Mouse (Mus musculus) heart, postnatal 0 days (tissue): ENCODE measurements around the gene Olfr266. TPM values are rescaled to one million over a fixed set of nuclear protein-coding genes. Genes with fewer than 3 reads are reported as not detected.

ENCODE experiments used
- ATAC-seq: fragments of 200-750 bp; cut with Nextera tagmentation; 2 replicates; pipeline ENCODE4 v1.8.0; 2017; ENCODE audit warnings: low read depth, moderate number of reproducible peaks, moderate library complexity; ENCODE audit not compliant: insufficient read depth
- DNase-seq: peaks from one replicate; pipeline ENCODE4 v3.0.0-alpha.2; 2016; ENCODE audit warnings: low spot score
- H3K27ac ChIP-seq: fragments of 300-500 bp; sonication (generic); 2 replicates; pipeline ENCODE4 v1.5.1; 2014; ENCODE audit warnings: low read depth, mild to moderate bottlenecking
- H3K27me3 ChIP-seq: fragments of 300-500 bp; sonication (generic); 2 replicates; pipeline ENCODE4 v1.6.1; 2014; ENCODE audit warnings: low read length, mixed read lengths; ENCODE audit not compliant: control insufficient read depth, insufficient read depth
- H3K36me3 ChIP-seq: fragments of 300-500 bp; sonication (generic); replicated peaks from 2 replicates; pipeline ENCODE4 v1.6.1; 2014; ENCODE audit warnings: low read length, mixed read lengths; ENCODE audit not compliant: control insufficient read depth, insufficient read depth
- H3K4me1 ChIP-seq: fragments of 300-500 bp; sonication (generic); 2 replicates; pipeline ENCODE4 v1.6.1; 2014; ENCODE audit warnings: antibody characterized with exemption; ENCODE audit not compliant: control insufficient read depth, insufficient read depth
- H3K4me2 ChIP-seq: fragments of 300-500 bp; sonication (generic); 2 replicates; pipeline ENCODE4 v1.6.1; 2014; ENCODE audit warnings: low read depth, mild to moderate bottlenecking, low read length, moderate library complexity
- H3K4me3 ChIP-seq: fragments of 300-500 bp; sonication (generic); 2 replicates; pipeline ENCODE4 v1.5.1; 2014; ENCODE audit warnings: low read depth, low read length
- H3K9ac ChIP-seq: fragments of 300-500 bp; sonication (generic); replicated peaks from 2 replicates; pipeline ENCODE4 v1.6.1; 2014; ENCODE audit warnings: low read depth, low read length, mixed read lengths
- H3K9me3 ChIP-seq: fragments of 300-500 bp; sonication (generic); replicated peaks from 2 replicates; pipeline ENCODE4 v1.6.1; 2016; ENCODE audit warnings: low read length; ENCODE audit not compliant: control insufficient read depth
- CTCF ChIP-seq: IDR thresholded peaks from 2 replicates; pipeline ENCODE4 v1.5.1; 2016; ENCODE audit warnings: antibody characterized with exemption, control low read depth, low read depth
- EP300 ChIP-seq: IDR thresholded peaks from 2 replicates; pipeline ENCODE4 v1.6.1; 2016; ENCODE audit warnings: antibody characterized with exemption, low read depth
- WGBS: fragments of 180-500 bp; shearing (Covaris S2); extraction: QIAGEN DNeasy Blood & Tissue Kit; methylation state at CpG from one replicate; pipeline ENCODE4 v1.1.7; 2014; 5-methylcytosine and 5-hydroxymethylcytosine counted together
- polyA plus RNA-seq: library from polyadenylated mRNA; unstranded; fragments of >200 nt; fragmentation: Nextera tagmentation; extraction: Ambion mirVana; gene quantifications from 2 replicates; pipeline ENCODE4 v1.2.1, GENCODE M21; 2015
- total RNA-seq: library from RNA; depleted of rRNA; stranded (reverse); fragments of >200 nt; gene quantifications from 2 replicates; pipeline ENCODE4 v1.2.3, GENCODE M21; 2014; ENCODE audit warnings: low replicate concordance; rRNA removed

The Olfr266 gene
- total and polyA plus RNA-seq, 2 experiments from 2014 or later = not detected

DNA sequence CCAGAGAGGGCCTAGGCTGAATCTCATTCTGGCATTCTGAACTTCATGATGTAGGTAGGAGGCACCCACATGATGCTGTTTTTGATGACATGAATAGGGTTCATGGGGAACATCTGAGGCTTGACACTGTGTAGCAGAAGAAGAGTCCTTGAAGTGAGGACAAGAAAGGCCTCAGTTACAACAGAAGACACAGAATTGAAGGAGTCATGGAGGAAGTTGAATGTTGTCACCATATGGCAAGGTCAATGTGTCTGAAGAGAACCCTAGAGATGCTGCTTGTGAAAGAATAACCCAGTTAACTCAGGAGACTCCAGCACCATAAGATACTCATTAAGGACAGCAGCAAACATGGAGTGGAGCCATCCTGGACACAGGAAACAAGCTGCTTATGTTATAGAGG is 28.0 kb downstream of the Olfr266 start:
- H3K27ac ChIP-seq = no peak overlapping the region
- no peak for DNase-seq

DNA sequence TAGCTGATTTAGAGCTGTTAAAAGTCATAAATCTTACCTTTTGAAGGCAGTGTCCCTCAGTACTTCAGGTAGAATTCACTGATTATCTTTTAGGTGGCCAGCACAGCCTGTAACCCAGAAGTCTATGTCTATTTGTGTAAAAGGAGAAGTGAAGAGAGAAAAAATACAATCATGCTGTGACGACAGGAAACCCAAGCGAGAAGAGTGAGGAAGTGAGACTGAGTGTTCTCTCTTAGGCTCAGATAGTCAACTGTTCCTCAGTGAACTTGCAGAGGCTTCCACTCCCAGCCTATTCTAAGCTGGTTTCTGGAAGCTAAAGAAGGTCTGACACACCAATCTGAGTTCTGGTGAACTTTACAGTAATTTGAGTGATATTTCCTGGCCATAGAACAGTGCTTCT is 36.2 kb downstream of the Olfr266 start, which contains the start of gene Cd53:
Cd53 (minus strand) TSS at position 220 of the 400 bp plus-strand sequence.
- no peaks in the 10 kb centered on the region for H3K27me3 ChIP-seq
- H3K27ac ChIP-seq = 0 out of 2 replicates have a peak within 1 kb of the TSS, but pooled peaks have one; percentile 15
- H3K36me3 ChIP-seq = no peaks in the 10 kb centered on the region
- no peaks in the 10 kb centered on the region for H3K4me1 ChIP-seq
- ATAC-seq (no peak), DNase-seq (no peak)
- H3K9ac ChIP-seq = no peak within 1 kb of the TSS
- TF ChIP-seq CTCF (no peak), EP300 (no peak)
- no peaks in the 10 kb centered on the region for H3K9me3 ChIP-seq
- no peak within 1 kb of the TSS for H3K4me3 ChIP-seq
- H3K4me2 ChIP-seq = no peak within 1 kb of the TSS; the same call in 1 of the 2 replicates
- 50% methylated on average over 2 of the region's 2 CpGs for WGBS

More for the DNA sequence above, 28.0 kb downstream of the Olfr266 start:
- H3K4me3 ChIP-seq = no peak overlapping the region
- no peaks in the 10 kb centered on the region for H3K4me1 ChIP-seq
- no peak for ATAC-seq
- no peaks in the 10 kb centered on the region for H3K36me3 ChIP-seq
- no peaks in the 10 kb centered on the region for H3K9me3 ChIP-seq
- no peak overlapping the region for H3K4me2 ChIP-seq
- no peak for TF ChIP-seq EP300
- no peak for TF ChIP-seq CTCF
- H3K9ac ChIP-seq = no peak overlapping the region
- no peaks in the 10 kb centered on the region for H3K27me3 ChIP-seq

DNA sequence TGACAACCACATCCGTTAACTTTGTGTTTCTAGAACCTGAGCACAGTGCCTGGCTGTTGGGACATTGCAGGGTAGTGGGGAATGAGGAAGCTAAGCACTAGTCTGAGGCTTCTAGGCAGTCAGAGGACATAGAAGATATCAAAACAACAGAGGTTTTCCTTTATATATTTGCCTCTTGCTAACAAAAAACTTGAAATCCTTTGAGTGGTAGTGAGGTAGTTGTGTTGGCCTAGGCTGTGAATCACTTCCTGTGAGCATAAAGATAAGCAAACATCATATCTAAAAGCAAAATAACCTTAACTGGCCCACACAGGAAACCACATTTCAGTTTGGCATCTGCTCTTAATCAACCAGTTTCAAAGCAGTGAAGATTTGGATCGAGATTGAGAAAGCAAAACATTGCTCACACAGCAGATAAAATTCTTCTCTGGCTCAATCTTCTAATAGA is 37.6 kb downstream of the Olfr266 start:
- no peak for ATAC-seq
- Histone ChIP-seq H3K27me3 (no peaks in the 10 kb centered on the region), H3K4me2 (no peak overlapping the region), H3K27ac (peak overlapping the region; percentile 15; the same call in 1 of the 2 replicates), H3K36me3 (no peaks in the 10 kb centered on the region), H3K9me3 (no peaks in the 10 kb centered on the region), H3K4me1 (no peaks in the 10 kb centered on the region), H3K4me3 (no peak overlapping the region), H3K9ac (no peak overlapping the region)
- 30% methylated on average over 2 of the region's 2 CpGs for WGBS
- TF ChIP-seq CTCF = no peak
- no peak for TF ChIP-seq EP300
- no peak for DNase-seq

- ATAC-seq (no peak), DNase-seq (no peak)
- no peaks in the 10 kb centered on the region for H3K9me3 ChIP-seq
- no peaks in the 10 kb centered on the region for H3K27me3 ChIP-seq
- no peak overlapping the region for H3K9ac ChIP-seq
- TF ChIP-seq EP300 (no peak), CTCF (no peak)
- H3K4me3 ChIP-seq = no peak overlapping the region
- H3K27ac ChIP-seq = peak overlapping the region; percentile 15; the same call in 1 of the 2 replicates
- H3K4me2 ChIP-seq = no peak overlapping the region
- no peaks in the 10 kb centered on the region for H3K36me3 ChIP-seq
- H3K4me1 ChIP-seq = no peaks in the 10 kb centered on the region
These were observed 38.1 kb downstream of the Olfr266 start for GRCm38 (mm10) chr3:106787972-106788371.

DNA sequence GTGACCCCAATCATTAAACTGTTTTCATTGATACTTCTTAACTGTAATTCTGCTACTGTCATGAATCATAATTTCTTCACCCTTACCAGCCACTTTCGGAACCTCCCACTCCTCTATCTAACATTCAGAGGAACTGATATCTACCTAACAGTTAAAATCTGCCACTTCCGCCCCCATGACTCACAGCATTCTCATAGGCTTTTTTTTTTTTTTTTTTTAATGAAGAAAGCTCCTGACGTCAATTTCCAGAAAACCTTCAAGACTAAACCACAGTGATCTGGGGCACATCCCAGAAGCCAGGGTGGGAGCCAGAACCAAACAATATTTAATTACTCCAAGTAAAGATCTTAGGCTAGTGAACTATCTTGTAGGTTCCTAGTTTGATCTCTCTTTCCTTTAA is 41.0 kb downstream of the Olfr266 start:
- Histone ChIP-seq H3K4me2 (no peak overlapping the region), H3K4me1 (no peaks in the 10 kb centered on the region), H3K9ac (no peak overlapping the region), H3K27me3 (no peaks in the 10 kb centered on the region), H3K9me3 (no peaks in the 10 kb centered on the region), H3K4me3 (no peak overlapping the region), H3K27ac (no peak overlapping the region), H3K36me3 (no peaks in the 10 kb centered on the region)
- no peak for ATAC-seq
- TF ChIP-seq EP300 (no peak), CTCF (no peak)
- WGBS = 57% methylated on average over 3 of the region's 3 CpGs
- DNase-seq = no peak

DNA sequence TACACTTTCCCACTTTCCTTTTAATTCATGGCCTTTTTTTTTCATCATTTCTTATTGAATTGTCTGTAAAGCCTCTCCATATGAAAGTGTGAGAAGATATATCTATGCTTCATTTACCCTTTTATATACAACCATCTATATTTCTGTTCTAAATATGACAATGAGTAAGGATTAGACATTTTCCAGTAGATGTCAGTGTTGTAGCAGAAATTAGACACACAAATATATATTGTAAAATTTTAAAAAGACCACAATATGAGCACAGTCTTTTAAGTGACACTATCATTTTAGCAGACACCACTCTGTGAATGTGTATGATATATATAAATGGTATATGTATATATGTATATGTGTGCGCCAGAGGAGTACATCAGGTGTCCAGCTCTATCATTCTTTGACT is 54.3 kb downstream of the Olfr266 start:
- no peak overlapping the region for H3K4me2 ChIP-seq
- no peak for ATAC-seq
- WGBS = 73% methylated on average over 1 of the region's 1 CpGs
- no peak for DNase-seq
- no peaks in the 10 kb centered on the region for H3K36me3 ChIP-seq
- no peaks in the 10 kb centered on the region for H3K9me3 ChIP-seq
- H3K9ac ChIP-seq = no peak overlapping the region
- H3K4me3 ChIP-seq = no peak overlapping the region
- H3K27me3 ChIP-seq = no peaks in the 10 kb centered on the region
- no peaks in the 10 kb centered on the region for H3K4me1 ChIP-seq
- no peak for TF ChIP-seq EP300
- no peak for TF ChIP-seq CTCF
- H3K27ac ChIP-seq = no peak overlapping the region

Other genes starting within 250 kb of the Olfr266 start
- gene Lrif1, start 141.3 kb downstream of the Olfr266 start, total RNA-seq = 4.8 and 9.0 TPM in 2 replicates
- gene Lrif1, start 141.3 kb downstream of the Olfr266 start, polyA plus RNA-seq = 13.4 and 13.7 TPM in 2 replicates
- gene Cd53, start 36.1 kb downstream of the Olfr266 start, total RNA-seq = 3.5 and 3.6 TPM in 2 replicates
- 5.0 and 5.2 TPM in 2 replicates for gene Cd53, start 36.1 kb downstream of the Olfr266 start, polyA plus RNA-seq
- gene Kcna3, start 209.9 kb upstream of the Olfr266 start, total RNA-seq = 1.7 TPM in 1 of 2 replicates, not detected in the other
- 0.10 and 0.19 TPM in 2 replicates for gene Kcna3, start 209.9 kb upstream of the Olfr266 start, polyA plus RNA-seq